Mouse (Mus musculus) neural tube, embryonic 14.5 days (tissue): ENCODE results near the gene Chil1. TPM values are rescaled to one million over a fixed set of nuclear protein-coding genes. Genes with fewer than 3 reads are reported as not detected.

Experiments
- ATAC-seq: fragments of 200-750 bp; cut with Nextera tagmentation; 2 replicates; pipeline ENCODE4 v1.8.0; 2017; ENCODE audit warnings: low read depth, mild to moderate bottlenecking, moderate TSS enrichment, moderate library complexity
- H3K27ac ChIP-seq: fragments of 300-500 bp; sonication (generic); 2 replicates; pipeline ENCODE4 v1.5.1; 2014; ENCODE audit warnings: low read depth, mild to moderate bottlenecking, control low read depth, low read length, moderate library complexity, mixed read lengths
- H3K27me3 ChIP-seq: fragments of 300-500 bp; sonication (generic); 2 replicates; pipeline ENCODE4 v1.6.1; 2014; ENCODE audit warnings: low read length; ENCODE audit not compliant: control insufficient read depth, insufficient read depth
- H3K36me3 ChIP-seq: fragments of 300-500 bp; sonication (generic); 2 replicates; pipeline ENCODE4 v1.6.1; 2014; ENCODE audit warnings: low read length, mixed read lengths; ENCODE audit not compliant: control insufficient read depth, insufficient read depth
- H3K4me1 ChIP-seq: fragments of 300-500 bp; sonication (generic); 2 replicates; pipeline ENCODE4 v1.6.1; 2014; ENCODE audit warnings: low read length; ENCODE audit not compliant: control insufficient read depth, insufficient read depth
- H3K4me2 ChIP-seq: fragments of 300-500 bp; sonication (generic); 2 replicates; pipeline ENCODE4 v1.6.1; 2014; ENCODE audit warnings: mild to moderate bottlenecking, low read depth, low read length, control low read depth
- H3K4me3 ChIP-seq: fragments of 300-500 bp; sonication (generic); 2 replicates; pipeline ENCODE4 v1.5.1; 2014; ENCODE audit warnings: low read depth, low read length, control low read depth, mixed read lengths
- H3K9ac ChIP-seq: fragments of 300-500 bp; sonication (generic); replicated peaks from 2 replicates; pipeline ENCODE4 v1.6.1; 2014; ENCODE audit warnings: low read depth, mild to moderate bottlenecking, control low read depth, low read length, mixed read lengths
- H3K9me3 ChIP-seq: fragments of 300-500 bp; sonication (generic); 2 replicates; pipeline ENCODE4 v1.6.1; 2016; ENCODE audit warnings: low read length; ENCODE audit not compliant: control insufficient read depth
- WGBS: fragments of 180-500 bp; shearing (Covaris S2); extraction: QIAGEN DNeasy Blood & Tissue Kit; methylation state at CpG from one replicate; pipeline ENCODE4 v1.1.7; 2014; 5-methylcytosine and 5-hydroxymethylcytosine counted together
- polyA plus RNA-seq: library from polyadenylated mRNA; unstranded; fragments of >200 nt; fragmentation: Nextera tagmentation; extraction: Ambion mirVana; gene quantifications from 2 replicates; pipeline ENCODE4 v1.2.1, GENCODE M21; 2014

Chil1 gene
- polyA plus RNA-seq, 1 experiment from 2014 or later = 2.7 TPM

DNA sequence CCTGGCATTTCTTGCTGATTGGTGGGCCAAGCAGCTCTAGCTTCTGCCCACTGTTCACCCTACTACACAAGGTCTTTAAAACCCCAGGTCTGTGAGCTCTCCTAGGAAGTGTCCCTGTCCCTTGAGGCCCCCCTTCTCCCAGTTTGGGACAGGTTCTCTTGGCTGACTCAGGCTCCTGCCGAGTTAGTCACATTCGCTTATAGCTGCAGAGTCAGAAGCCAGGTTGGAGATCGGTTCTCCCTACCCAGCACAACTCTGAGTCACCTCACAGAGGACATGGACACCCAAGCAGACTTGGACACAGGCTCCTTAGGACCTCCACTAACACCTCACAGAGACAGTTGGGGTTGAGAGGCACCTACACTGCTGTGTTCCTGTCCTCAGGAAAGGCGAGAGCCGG, 9.2 kb downstream of the Chil1 start:
- H3K9ac ChIP-seq = no peak overlapping the region
- H3K27me3 ChIP-seq = no peaks in the 10 kb centered on the region
- ATAC-seq = no peak
- peaks cover 12% of the 10 kb centered on the region for H3K4me1 ChIP-seq
- no peaks in the 10 kb centered on the region for H3K9me3 ChIP-seq
- no peak overlapping the region for H3K4me3 ChIP-seq
- no peaks in the 10 kb centered on the region for H3K36me3 ChIP-seq
- WGBS = 87% methylated on average over 5 of the region's 5 CpGs
- no peak overlapping the region for H3K4me2 ChIP-seq
- H3K27ac ChIP-seq = no peak overlapping the region

DNA sequence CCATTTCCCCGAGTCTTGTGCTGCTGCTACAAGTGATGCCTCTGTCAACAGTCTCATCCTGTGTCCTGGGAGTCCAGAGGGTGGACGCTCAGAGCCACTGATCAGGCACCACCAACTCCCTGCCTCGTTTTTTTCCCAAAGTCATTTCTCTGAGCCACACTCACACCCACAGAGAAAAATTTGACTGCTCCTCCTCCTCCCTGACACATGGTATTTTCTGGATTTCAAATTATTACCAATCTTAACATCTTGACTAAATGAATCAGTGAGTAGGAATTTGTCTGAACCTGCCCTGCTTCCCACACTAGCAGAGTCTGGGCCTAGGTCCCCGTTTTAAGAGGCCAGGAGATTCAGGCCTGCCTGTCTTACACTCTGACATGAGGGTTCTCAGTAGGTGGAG, 10.0 kb downstream of the Chil1 start:
- H3K4me1 ChIP-seq = peaks cover 12% of the 10 kb centered on the region
- no peaks in the 10 kb centered on the region for H3K36me3 ChIP-seq
- no peak overlapping the region for H3K4me2 ChIP-seq
- no peak overlapping the region for H3K4me3 ChIP-seq
- no peak overlapping the region for H3K9ac ChIP-seq
- WGBS = 62% methylated on average over 4 of the region's 4 CpGs
- H3K27me3 ChIP-seq = no peaks in the 10 kb centered on the region
- ATAC-seq = no peak
- no peak overlapping the region for H3K27ac ChIP-seq
- H3K9me3 ChIP-seq = no peaks in the 10 kb centered on the region

DNA sequence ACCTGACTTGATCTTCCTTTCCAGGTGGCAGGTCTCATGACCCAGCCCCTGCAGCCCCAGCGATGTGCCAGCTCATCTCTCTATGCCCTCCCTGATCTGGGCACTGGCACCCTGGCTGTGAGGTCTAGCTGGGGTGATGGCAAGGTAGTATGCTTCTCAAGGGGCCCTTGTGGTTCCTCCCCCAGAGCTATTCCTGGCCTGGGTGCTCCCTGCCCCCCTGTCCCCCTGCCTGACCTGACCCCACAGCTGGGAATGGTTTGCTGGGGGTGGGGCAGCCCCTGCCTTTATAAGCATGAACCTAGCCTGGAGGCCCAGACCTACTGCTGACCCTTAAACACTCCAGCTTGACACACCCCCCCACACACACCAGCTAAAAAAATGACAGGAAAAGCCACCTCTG, 11.2 kb downstream of the Chil1 start, which contains the start of gene Mybph:
TSS of gene Mybph (plus strand) at position 323 of the 400 bp plus-strand sequence.
- no peak within 1 kb of the TSS for H3K4me2 ChIP-seq
- no peak within 1 kb of the TSS for H3K4me3 ChIP-seq
- H3K9ac ChIP-seq = no peak within 1 kb of the TSS
- no peaks in the 10 kb centered on the region for H3K9me3 ChIP-seq
- peaks cover 12% of the 10 kb centered on the region for H3K4me1 ChIP-seq
- WGBS = 78% methylated on average over 1 of the region's 1 CpGs
- H3K27ac ChIP-seq = no peak within 1 kb of the TSS
- H3K27me3 ChIP-seq = no peaks in the 10 kb centered on the region
- no peak for ATAC-seq
- no peaks in the 10 kb centered on the region for H3K36me3 ChIP-seq

GRCm38 (mm10) chr1:134193674-134194197, 11.8 kb downstream of the Chil1 start:
- Histone ChIP-seq H3K9me3 (no peaks in the 10 kb centered on the region), H3K4me3 (no peak overlapping the region), H3K4me2 (no peak overlapping the region), H3K27ac (no peak overlapping the region), H3K36me3 (no peaks in the 10 kb centered on the region), H3K27me3 (no peaks in the 10 kb centered on the region), H3K9ac (no peak overlapping the region), H3K4me1 (peaks cover 8% of the 10 kb centered on the region)
- no peak for ATAC-seq
- WGBS = 73% methylated on average over 7 of the region's 7 CpGs

GRCm38 (mm10) chr1:134194298-134195022, 12.5 kb downstream of the Chil1 start:
- WGBS = 76% methylated on average over 16 of the region's 16 CpGs
- Histone ChIP-seq H3K27ac (no peak overlapping the region), H3K4me1 (0 out of 2 replicates have a peak, but pooled peaks cover 3% of the 10 kb centered on the region), H3K9me3 (no peaks in the 10 kb centered on the region), H3K4me3 (no peak overlapping the region), H3K4me2 (no peak overlapping the region), H3K36me3 (no peaks in the 10 kb centered on the region), H3K27me3 (no peaks in the 10 kb centered on the region), H3K9ac (no peak overlapping the region)
- no peak for ATAC-seq

- Histone ChIP-seq H3K9ac (no peak overlapping the region), H3K27ac (no peak overlapping the region), H3K4me2 (no peak overlapping the region), H3K9me3 (no peaks in the 10 kb centered on the region), H3K36me3 (no peaks in the 10 kb centered on the region), H3K4me3 (no peak overlapping the region), H3K4me1 (0 out of 2 replicates have a peak, but pooled peaks cover 3% of the 10 kb centered on the region), H3K27me3 (no peaks in the 10 kb centered on the region)
- no peak for ATAC-seq
- WGBS = 50% methylated on average over 2 of the region's 2 CpGs
Observed at GRCm38 (mm10) chr1:134195117-134195516, 13.1 kb downstream of the Chil1 start.

GRCm38 (mm10) chr1:134195571-134195970, 13.6 kb downstream of the Chil1 start:
- Histone ChIP-seq H3K4me2 (no peak overlapping the region), H3K4me3 (no peak overlapping the region), H3K4me1 (0 out of 2 replicates have a peak, but pooled peaks cover 3% of the 10 kb centered on the region), H3K36me3 (no peaks in the 10 kb centered on the region), H3K27me3 (no peaks in the 10 kb centered on the region), H3K9ac (no peak overlapping the region), H3K9me3 (no peaks in the 10 kb centered on the region), H3K27ac (no peak overlapping the region)
- WGBS = 47% methylated on average over 3 of the region's 3 CpGs
- no peak for ATAC-seq

DNA sequence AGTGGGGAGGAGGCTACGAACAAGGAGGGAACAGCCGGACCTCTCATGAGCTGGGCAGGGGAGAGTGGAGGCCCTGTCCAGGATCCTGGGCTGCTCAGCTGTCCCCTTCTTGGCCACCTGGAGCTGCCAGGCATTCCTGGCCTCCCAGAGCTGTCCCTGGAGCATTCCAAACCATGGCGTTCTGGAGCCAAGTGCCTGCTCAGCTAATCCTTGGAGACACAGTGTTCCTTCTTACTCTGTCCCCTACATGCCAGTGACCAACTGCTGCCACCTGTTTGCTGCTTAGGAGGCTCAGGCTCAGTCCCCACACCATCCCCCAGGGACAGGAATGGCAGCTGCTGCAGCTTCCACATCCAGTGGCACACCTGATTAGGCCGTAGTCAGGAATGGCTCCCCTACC, 14.0 kb downstream of the Chil1 start:
- Histone ChIP-seq H3K27ac (no peak overlapping the region), H3K36me3 (no peaks in the 10 kb centered on the region), H3K4me1 (0 out of 2 replicates have a peak, but pooled peaks cover 3% of the 10 kb centered on the region), H3K4me3 (no peak overlapping the region), H3K9ac (no peak overlapping the region), H3K9me3 (no peaks in the 10 kb centered on the region), H3K4me2 (no peak overlapping the region), H3K27me3 (no peaks in the 10 kb centered on the region)
- WGBS = 55% methylated on average over 4 of the region's 4 CpGs
- ATAC-seq = no peak

DNA sequence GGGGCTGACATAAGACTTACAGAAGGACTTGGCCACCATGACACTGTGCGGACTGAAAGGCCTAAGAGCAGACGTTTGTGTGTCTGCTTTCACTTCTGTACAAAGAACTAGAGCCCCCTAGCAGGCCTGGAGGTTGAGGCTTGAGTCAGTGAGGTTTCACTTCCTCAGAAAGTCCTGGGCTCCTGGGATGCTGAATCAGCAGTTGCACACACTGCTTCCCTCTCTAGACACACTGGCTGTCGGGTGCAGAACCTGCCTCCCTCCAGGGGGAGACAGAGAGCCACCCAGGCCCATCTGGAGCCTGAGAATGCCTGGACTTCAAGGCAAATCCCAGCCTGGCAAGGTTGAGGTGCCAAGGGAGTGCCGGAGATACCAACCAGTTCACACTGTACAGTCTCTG, 14.4 kb downstream of the Chil1 start:
- WGBS = 68% methylated on average over 4 of the region's 4 CpGs
- no peak overlapping the region for H3K27ac ChIP-seq
- no peaks in the 10 kb centered on the region for H3K9me3 ChIP-seq
- 0 out of 2 replicates have a peak, but pooled peaks cover 3% of the 10 kb centered on the region for H3K4me1 ChIP-seq
- H3K4me3 ChIP-seq = no peak overlapping the region
- no peaks in the 10 kb centered on the region for H3K36me3 ChIP-seq
- ATAC-seq = no peak
- no peak overlapping the region for H3K9ac ChIP-seq
- no peaks in the 10 kb centered on the region for H3K27me3 ChIP-seq
- no peak overlapping the region for H3K4me2 ChIP-seq
